Mouse (Mus musculus) cerebellum, adult 2 months (tissue): Measurements from ENCODE around the gene Ttc32.

ENCODE experiments used
- CTCF ChIP-seq: fragments of 200-500 bp; IDR thresholded peaks from 2 replicates; pipeline ENCODE4 v1.5.1; 2011; ENCODE audit warnings: low read depth, mild to moderate bottlenecking, control low read depth, low read length, moderate library complexity, borderline replicate concordance; ENCODE audit not compliant: insufficient read depth
- POLR2A ChIP-seq: fragments of 200-500 bp; IDR thresholded peaks from 2 replicates; pipeline ENCODE4 v1.6.1; 2011; ENCODE audit warnings: low read length, control low read depth, borderline replicate concordance; ENCODE audit not compliant: insufficient read depth

GRCm38 (mm10) chr12:9026843-9027242 lies 3.0 kb upstream of the Ttc32 start:
- no peak for TF ChIP-seq CTCF
- no peak for TF ChIP-seq POLR2A
